Mouse (Mus musculus) retina, postnatal 1 day (tissue): ENCODE measurements at regions not wholly inside any gene's neighbourhood (a gene's known extent, or its start where the extent isn't known, plus 50 kb on each side); places are given as distances from the start of the nearest gene placed in this dataset.
"Not testable (repeated sequence)": the region's sequence is repeated elsewhere in the genome, so short reads cannot be mapped to it uniquely, and the experiment has no call there.

Experiments used
- DNase-seq: peaks from one replicate; pipeline ENCODE4 v3.0.0-alpha.2; 2012

- peak; percentile 43 for DNase-seq
Observed at GRCm38 (mm10) chr13:44650052-44650451, 79.2 kb upstream of the Jarid2 start.

GRCm38 (mm10) chr13:44651259-44652238 is 77.7 kb upstream of the Jarid2 start:
- DNase-seq, result peak; percentile 74

GRCm38 (mm10) chr13:44657905-44658414 is 71.3 kb upstream of the Jarid2 start:
- DNase-seq, result no peak

- no peak for DNase-seq
Observed at GRCm38 (mm10) chr13:44659861-44660260, 69.4 kb upstream of the Jarid2 start.

GRCm38 (mm10) chr13:44663062-44663461 is 66.2 kb upstream of the Jarid2 start:
- no peak for DNase-seq

- DNase-seq, result no peak
Observed at GRCm38 (mm10) chr13:44663730-44664129, 65.5 kb upstream of the Jarid2 start.

- DNase-seq, result no peak
Observed at GRCm38 (mm10) chr13:44669761-44670160, 59.5 kb upstream of the Jarid2 start.

GRCm38 (mm10) chr13:44673337-44673966 is 55.8 kb upstream of the Jarid2 start:
- peak; percentile 50 for DNase-seq

- DNase-seq, result no peak
Observed at GRCm38 (mm10) chr13:44673967-44674357, 55.3 kb upstream of the Jarid2 start.

GRCm38 (mm10) chr13:44674926-44675650 is 54.2 kb upstream of the Jarid2 start:
- no peak for DNase-seq

- DNase-seq, result no peak
Observed at GRCm38 (mm10) chr13:44676041-44676440, 53.2 kb upstream of the Jarid2 start.

GRCm38 (mm10) chr13:44678121-44678520 is 51.2 kb upstream of the Jarid2 start:
- DNase-seq, result no peak

GRCm38 (mm10) chr13:44679457-44679856 is 49.8 kb upstream of the Jarid2 start:
- DNase-seq, result not testable (repeated sequence)
